Mouse (Mus musculus): ENCODE results near the gene Usp22.
"Not testable (repeated sequence)": the region's sequence is repeated elsewhere in the genome, so short reads cannot be mapped to it uniquely, and the experiment has no call there.

The Usp22 gene

GRCm38 (mm10) chr11:61192779-61193178 lies 17.9 kb upstream of the Usp22 start:
- in situ Hi-C loops (cut with MboI; ENCODE audit: unreplicated experiment in 2 of 2) = loop anchor here (5.0 to 10.0 kb wide), 6 partner anchors 215 to 525 kb away; partner anchors contain the start of genes B9d1 (in 1 of the 2) and Mapk7 (in 1 of the 2)

DNA sequence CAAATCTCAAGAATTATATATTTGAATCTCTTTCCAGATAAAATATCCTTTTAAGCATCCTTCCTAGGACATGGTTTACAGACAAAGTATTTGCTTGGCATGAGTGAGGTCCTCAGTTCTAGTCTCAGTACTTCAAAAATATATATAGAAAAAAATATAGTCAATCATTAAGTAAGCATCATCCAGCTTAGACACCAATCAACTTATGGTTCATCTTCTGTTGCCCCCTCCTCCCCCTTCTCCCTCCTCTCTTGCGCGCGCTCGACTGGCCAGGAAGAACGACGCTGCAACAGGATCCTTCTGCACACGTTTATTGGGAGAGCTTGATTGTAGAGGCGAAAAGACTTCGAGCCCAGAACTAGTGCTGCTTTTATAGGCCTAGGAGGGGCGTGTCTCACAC lies 17.3 kb upstream of the Usp22 start:
- in situ Hi-C loops (cut with MboI; ENCODE audit: unreplicated experiment in 2 of 2) = loop anchor here (5.0 to 10.0 kb wide), 6 partner anchors 215 to 525 kb away; partner anchors contain the start of genes B9d1 (in 1 of the 2) and Mapk7 (in 1 of the 2)

DNA sequence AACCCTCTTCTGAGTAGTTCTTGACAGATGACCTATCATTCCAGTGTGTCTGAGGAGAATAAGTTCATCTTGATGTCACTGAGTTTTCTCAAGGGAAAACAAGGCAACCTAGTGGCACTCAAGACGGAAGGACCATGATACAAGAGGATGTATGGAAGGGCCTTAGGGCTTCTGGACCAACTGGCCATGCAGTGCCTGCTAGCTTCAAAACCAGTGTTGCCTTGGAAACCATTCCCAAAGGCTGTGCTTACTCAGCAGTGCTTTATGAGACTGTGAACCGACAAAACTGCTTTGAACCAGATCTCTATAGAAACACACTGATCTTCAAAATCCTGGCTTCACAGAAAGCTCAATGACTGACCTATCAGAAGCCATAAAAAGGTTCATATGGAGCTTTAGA lies 15.9 kb upstream of the Usp22 start:
- in situ Hi-C loops (cut with MboI; ENCODE audit: unreplicated experiment in 2 of 2) = loop anchor here (5.0 to 10.0 kb wide), 6 partner anchors 217 to 527 kb away; partner anchors contain the start of genes B9d1 (in 1 of the 2) and Mapk7 (in 1 of the 2)

DNA sequence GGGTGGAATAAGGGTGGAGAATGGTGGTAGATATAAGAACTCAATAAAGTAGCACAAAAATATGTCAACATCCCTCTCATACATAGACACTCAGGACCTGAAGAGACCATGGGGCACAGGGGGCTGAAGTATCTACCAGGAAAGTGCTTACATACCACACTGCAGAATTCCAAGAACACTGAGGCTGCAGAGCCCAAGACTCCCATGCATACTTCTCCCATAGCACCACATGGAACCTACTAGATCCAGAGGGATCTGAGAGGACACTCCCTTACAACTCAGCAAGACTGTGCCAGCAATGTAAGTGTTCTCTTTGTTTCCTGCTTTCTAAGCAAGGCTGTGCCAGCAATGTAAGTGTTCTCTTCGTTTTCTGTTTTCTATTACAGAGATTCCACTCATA lies 9.0 kb upstream of the Usp22 start:
- in situ Hi-C loops (cut with MboI; ENCODE audit: unreplicated experiment in 2 of 2) = no loop called here

- in situ Hi-C loops (cut with MboI; ENCODE audit: unreplicated experiment in 2 of 2) = no loop called here
These were observed 6.8 kb upstream of the Usp22 start for GRCm38 (mm10) chr11:61181624-61182023.

DNA sequence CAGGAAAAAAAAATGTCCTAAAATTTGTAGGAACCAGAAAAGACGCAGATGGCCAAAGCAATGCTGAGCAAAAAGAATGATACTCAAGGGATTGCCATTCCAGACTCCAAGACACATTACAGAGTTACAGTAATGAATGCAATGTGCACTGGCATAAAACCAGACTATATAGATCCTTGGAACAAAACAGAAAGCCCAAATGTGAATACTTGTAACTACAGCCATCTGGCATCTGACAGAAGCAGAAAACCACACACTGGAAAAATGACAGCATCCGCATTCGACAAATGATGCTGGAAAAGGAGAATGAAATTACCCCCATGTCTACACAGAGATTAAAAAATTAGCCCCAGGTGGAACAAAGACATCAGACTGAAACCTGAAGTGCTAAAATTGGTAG lies 5.5 kb upstream of the Usp22 start:
- in situ Hi-C loops (cut with MboI; ENCODE audit: unreplicated experiment in 2 of 2) = no loop called here

GRCm38 (mm10) chr11:61176321-61176720 lies 1.5 kb upstream of the Usp22 start:
- in situ Hi-C loops (cut with MboI; ENCODE audit: unreplicated experiment in 2 of 2) = no loop called here

- in situ Hi-C loops (cut with MboI; ENCODE audit: unreplicated experiment in 2 of 2) = no loop called here
These were observed 923 bp upstream of the Usp22 start for GRCm38 (mm10) chr11:61175778-61176177.

- in situ Hi-C loops (cut with MboI; ENCODE audit: unreplicated experiment in 2 of 2) = no loop called here
These were observed 499 bp downstream of the Usp22 start for GRCm38 (mm10) chr11:61174291-61174820.

- in situ Hi-C loops (cut with MboI; ENCODE audit: unreplicated experiment in 2 of 2) = not testable (repeated sequence)
These were observed 1.4 kb downstream of the Usp22 start for GRCm38 (mm10) chr11:61173477-61173876.

GRCm38 (mm10) chr11:61170184-61170583 lies 4.7 kb downstream of the Usp22 start:
- in situ Hi-C loops (cut with MboI; ENCODE audit: unreplicated experiment in 2 of 2) = no loop called here

- in situ Hi-C loops (cut with MboI; ENCODE audit: unreplicated experiment in 2 of 2) = loop anchor here in 1 of 2 experiments (10.0 kb wide), 1 partner anchor 230 kb away; the partner anchor contains the start of gene Map2k3
These were observed 10.0 kb downstream of the Usp22 start for GRCm38 (mm10) chr11:61164881-61165280.

GRCm38 (mm10) chr11:61164366-61164765 lies 10.5 kb downstream of the Usp22 start:
- in situ Hi-C loops (cut with MboI; ENCODE audit: unreplicated experiment in 2 of 2) = loop anchor here in 1 of 2 experiments (10.0 kb wide), 1 partner anchor 230 kb away; the partner anchor contains the start of gene Map2k3

GRCm38 (mm10) chr11:61163341-61163740 lies 11.5 kb downstream of the Usp22 start:
- in situ Hi-C loops (cut with MboI; ENCODE audit: unreplicated experiment in 2 of 2) = loop anchor here in 1 of 2 experiments (10.0 kb wide), 1 partner anchor 229 kb away; the partner anchor contains the start of gene Map2k3

DNA sequence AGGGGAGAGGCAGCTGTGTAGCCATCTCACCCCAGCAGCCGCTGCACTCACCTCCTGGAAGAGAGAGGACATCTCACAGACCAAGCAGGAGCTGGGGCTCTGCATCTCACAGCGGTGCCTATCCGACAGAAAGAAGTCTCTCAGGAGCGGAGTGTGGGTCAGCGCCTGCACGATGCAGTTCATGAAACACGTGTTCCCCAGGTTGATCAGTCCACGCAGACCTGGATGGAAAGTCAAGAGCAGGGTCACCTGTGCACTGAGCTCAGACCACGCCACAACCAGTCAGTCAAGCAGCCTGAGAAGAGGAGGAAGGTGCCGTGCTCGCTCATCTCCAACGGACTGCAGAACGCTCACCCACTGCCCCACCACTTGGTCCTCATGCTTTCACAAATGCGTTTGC lies 12.1 kb downstream of the Usp22 start:
- in situ Hi-C loops (cut with MboI; ENCODE audit: unreplicated experiment in 2 of 2) = loop anchor here in 1 of 2 experiments (10.0 kb wide), 1 partner anchor 228 kb away; the partner anchor contains the start of gene Map2k3

DNA sequence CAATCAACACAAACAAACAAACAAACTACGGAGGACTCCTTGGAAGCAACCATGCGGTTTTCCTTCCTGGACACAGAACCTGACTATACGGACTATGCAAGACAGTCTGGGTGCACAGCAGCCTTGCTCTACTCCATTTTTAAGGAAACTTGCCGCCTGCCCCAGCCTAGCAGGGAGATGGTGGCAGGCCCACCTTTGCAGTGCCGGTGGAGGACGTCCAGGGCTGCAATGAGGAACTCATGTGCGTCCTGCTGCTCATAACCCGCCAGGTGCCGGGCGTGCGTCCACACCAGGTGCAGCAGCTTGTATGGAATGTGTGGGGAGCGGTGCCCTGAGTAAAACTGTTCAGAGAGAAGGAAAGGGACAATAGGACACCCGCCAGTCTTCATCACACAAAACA lies 13.7 kb downstream of the Usp22 start:
- in situ Hi-C loops (cut with MboI; ENCODE audit: unreplicated experiment in 2 of 2) = loop anchor here in 1 of 2 experiments (10.0 kb wide), 1 partner anchor 226 kb away; the partner anchor contains the start of gene Map2k3

DNA sequence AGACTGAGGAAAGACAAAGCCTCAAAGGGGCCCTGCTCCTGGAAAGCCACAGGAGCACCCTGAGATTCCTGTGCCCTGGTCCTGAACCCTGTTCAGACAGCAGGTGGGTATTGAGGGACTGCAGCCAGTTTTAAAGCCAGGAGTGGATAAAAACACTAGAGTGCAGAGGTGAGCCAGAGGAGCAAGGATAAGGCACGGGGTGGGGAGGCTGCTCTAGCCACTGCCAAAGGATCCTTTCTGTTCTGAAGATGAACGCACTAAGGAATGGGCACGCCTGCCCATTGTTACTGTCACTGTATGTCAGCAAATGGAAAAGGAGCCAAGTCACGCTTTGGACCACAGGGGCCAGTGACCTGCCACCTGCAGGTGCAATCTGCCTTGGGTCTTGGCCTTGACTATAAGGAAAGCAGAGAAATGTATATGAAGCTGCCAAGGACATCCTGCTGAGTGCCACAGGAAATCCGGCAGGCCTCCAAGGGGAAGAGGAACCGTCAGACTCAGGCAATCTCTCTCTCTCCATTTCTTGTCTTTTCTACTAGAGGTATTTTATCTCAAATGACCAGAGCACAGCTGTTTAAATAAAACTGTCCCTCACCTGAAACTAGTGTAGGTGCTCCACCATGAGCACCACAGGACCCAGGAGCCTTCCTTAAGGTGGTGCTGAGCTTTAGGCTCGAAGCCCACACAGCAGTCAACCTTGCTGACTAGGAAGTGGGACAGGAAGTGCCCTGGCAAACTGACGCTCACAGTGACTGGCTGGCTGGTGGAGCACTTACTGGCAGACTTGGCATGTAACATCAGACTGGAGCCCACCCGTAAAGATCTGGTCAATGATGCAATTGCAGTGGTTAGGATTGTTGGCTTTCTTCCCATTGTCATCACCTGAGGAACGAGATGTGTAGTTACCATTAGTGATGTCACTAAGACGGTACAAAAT lies 14.8 kb downstream of the Usp22 start:
- in situ Hi-C loops (cut with MboI; ENCODE audit: unreplicated experiment in 2 of 2) = loop anchor here in 1 of 2 experiments (5.0 to 10.0 kb wide), 2 partner anchors 53 to 225 kb away; partner anchors contain the start of gene Map2k3

DNA sequence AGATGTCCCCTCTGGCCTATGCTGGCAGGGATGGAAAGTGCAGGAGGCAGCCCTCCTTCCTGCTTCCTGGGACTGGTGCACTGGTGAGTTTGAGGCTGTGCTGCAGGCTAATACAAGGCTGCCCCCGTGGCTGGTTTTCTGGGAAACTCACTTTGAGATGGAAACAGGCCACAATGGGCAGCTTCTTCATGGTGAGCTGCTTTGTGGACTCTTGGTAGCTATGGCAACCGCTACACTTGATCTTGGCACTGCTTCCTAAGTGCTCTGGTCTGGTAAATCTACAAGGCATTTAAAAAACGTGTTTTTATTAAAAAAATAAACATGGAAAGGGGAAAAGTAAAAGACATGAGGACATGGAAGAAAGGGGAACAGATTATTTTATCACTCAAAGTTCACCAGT lies 16.7 kb downstream of the Usp22 start:
- in situ Hi-C loops (cut with MboI; ENCODE audit: unreplicated experiment in 2 of 2) = loop anchor here in 1 of 2 experiments (5.0 kb wide), 1 partner anchor 51 kb away; no protein-coding TSS in a partner anchor

DNA sequence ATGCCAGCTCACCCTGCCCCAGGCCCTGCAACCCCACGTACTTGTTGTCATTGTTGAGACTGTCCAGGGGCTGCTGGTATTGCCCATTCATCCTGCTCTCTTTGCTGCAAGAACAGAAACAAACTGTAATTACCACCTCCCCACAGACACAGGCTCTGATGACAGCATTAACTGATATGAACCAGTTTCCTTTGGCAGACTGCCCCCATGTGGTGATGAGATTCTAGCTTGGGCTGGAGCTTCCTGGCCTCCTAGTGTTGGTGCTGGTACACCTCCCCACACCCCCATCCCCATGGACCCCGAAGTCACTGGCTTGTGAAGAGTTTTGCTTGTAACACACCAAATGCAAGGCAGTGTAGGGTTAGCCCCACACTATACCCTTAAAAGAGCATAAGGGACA lies 19.1 kb downstream of the Usp22 start:
- in situ Hi-C loops (cut with MboI; ENCODE audit: unreplicated experiment in 2 of 2) = loop anchor here in 1 of 2 experiments (5.0 kb wide), 1 partner anchor 48 kb away; no protein-coding TSS in a partner anchor

GRCm38 (mm10) chr11:61150233-61151001 lies 24.4 kb downstream of the Usp22 start:
- in situ Hi-C loops (cut with MboI; ENCODE audit: unreplicated experiment in 2 of 2) = no loop called here
